Mouse (Mus musculus): ENCODE measurements around the gene Foxa1. TPM values are rescaled to one million over a fixed set of nuclear protein-coding genes. Genes with fewer than 3 reads are reported as not detected.
A peak's percentile ranks its signal among the peaks of the same experiment; 100 is the strongest.

Foxa1 gene
- polyA plus RNA-seq, 1 experiment from 2014 or later, result 0.16 TPM

DNA sequence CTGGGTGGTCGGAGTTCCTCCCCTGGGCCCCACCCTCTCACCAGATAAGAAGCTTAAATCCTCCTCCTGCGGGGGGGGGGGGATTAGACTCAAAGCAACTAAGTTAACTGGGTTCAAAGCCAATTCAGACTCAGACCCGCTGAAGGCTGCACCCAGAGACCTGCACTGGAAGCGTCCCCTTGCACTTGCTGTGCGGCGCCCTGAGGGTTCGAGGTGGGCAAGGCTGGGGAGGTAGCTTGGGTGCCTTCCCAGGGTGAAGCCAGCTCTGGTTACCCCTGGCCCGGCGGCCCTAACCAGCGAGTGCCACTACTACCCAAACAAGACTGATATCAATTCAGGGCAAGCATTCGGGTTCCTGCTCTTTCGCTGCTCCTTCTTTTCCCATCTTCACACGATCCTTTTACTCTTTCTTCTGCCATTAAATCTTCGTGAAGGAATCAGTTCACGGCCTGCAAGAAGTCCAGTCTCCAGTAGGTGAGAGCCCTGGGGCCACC is 3.0 kb upstream of the Foxa1 start:
- Histone ChIP-seq H3K9me3 (ENCODE audit: control insufficient read depth, low read length) (no peaks in the 10 kb centered on the region), H3K27ac (ENCODE audit: low read length) (no peak overlapping the region), H3K4me1 (replicated peaks; ENCODE audit: control insufficient read depth, insufficient read depth, low read length) (peaks cover 14% of the 10 kb centered on the region), H3K27me3 (replicated peaks; ENCODE audit: control insufficient read depth, insufficient read depth, low read length) (peaks cover 94% of the 10 kb centered on the region), H3K36me3 (ENCODE audit: control insufficient read depth, insufficient read depth) (no peaks in the 10 kb centered on the region), H3K4me2 (ENCODE audit: low read length) (no peak overlapping the region), H3K9ac (replicated peaks; ENCODE audit: low read depth, low read length) (no peak overlapping the region), H3K4me3 (replicated peaks; ENCODE audit: low read length) (no peak overlapping the region)
- no peak for ATAC-seq
- under 1% methylated on average over 15 of the region's 15 CpGs for WGBS

GRCm38 (mm10) chr12:57548981-57549666 is 2.4 kb upstream of the Foxa1 start:
- Histone ChIP-seq H3K36me3 (ENCODE audit: control insufficient read depth, insufficient read depth) (no peaks in the 10 kb centered on the region), H3K27me3 (replicated peaks; ENCODE audit: control insufficient read depth, insufficient read depth, low read length) (peaks cover 91% of the 10 kb centered on the region), H3K4me2 (ENCODE audit: low read length) (no peak overlapping the region), H3K9ac (replicated peaks; ENCODE audit: low read depth, low read length) (no peak overlapping the region), H3K27ac (ENCODE audit: low read length) (no peak overlapping the region), H3K4me1 (replicated peaks; ENCODE audit: control insufficient read depth, insufficient read depth, low read length) (peaks cover 14% of the 10 kb centered on the region), H3K9me3 (ENCODE audit: control insufficient read depth, low read length) (no peaks in the 10 kb centered on the region), H3K4me3 (replicated peaks; ENCODE audit: low read length) (no peak overlapping the region)
- ATAC-seq, result no peak
- under 1% methylated on average over 25 of the region's 25 CpGs for WGBS

GRCm38 (mm10) chr12:57548352-57548980 is 1.8 kb upstream of the Foxa1 start:
- no peak overlapping the region for H3K4me3 ChIP-seq (replicated peaks; ENCODE audit: low read length)
- no peak overlapping the region for H3K27ac ChIP-seq (ENCODE audit: low read length)
- no peak overlapping the region for H3K9ac ChIP-seq (replicated peaks; ENCODE audit: low read depth, low read length)
- no peaks in the 10 kb centered on the region for H3K36me3 ChIP-seq (ENCODE audit: control insufficient read depth, insufficient read depth)
- no peaks in the 10 kb centered on the region for H3K9me3 ChIP-seq (ENCODE audit: control insufficient read depth, low read length)
- H3K4me2 ChIP-seq (ENCODE audit: low read length), result no peak overlapping the region
- H3K4me1 ChIP-seq (replicated peaks; ENCODE audit: control insufficient read depth, insufficient read depth, low read length), result peaks cover 14% of the 10 kb centered on the region
- WGBS, result under 1% methylated on average over 20 of the region's 20 CpGs
- ATAC-seq, result no peak
- H3K27me3 ChIP-seq (replicated peaks; ENCODE audit: control insufficient read depth, insufficient read depth, low read length), result peaks cover 87% of the 10 kb centered on the region

GRCm38 (mm10) chr12:57547890-57548289 is 1.2 kb upstream of the Foxa1 start:
- H3K9ac ChIP-seq (replicated peaks; ENCODE audit: low read depth, low read length), result no peak overlapping the region
- no peak for ATAC-seq
- H3K4me2 ChIP-seq (ENCODE audit: low read length), result no peak overlapping the region
- H3K4me3 ChIP-seq (replicated peaks; ENCODE audit: low read length), result no peak overlapping the region
- WGBS, result 0% methylated on average over 9 of the region's 9 CpGs
- H3K9me3 ChIP-seq (ENCODE audit: control insufficient read depth, low read length), result no peaks in the 10 kb centered on the region
- peaks cover 14% of the 10 kb centered on the region for H3K4me1 ChIP-seq (replicated peaks; ENCODE audit: control insufficient read depth, insufficient read depth, low read length)
- H3K36me3 ChIP-seq (ENCODE audit: control insufficient read depth, insufficient read depth), result no peaks in the 10 kb centered on the region
- H3K27me3 ChIP-seq (replicated peaks; ENCODE audit: control insufficient read depth, insufficient read depth, low read length), result peaks cover 87% of the 10 kb centered on the region
- no peak overlapping the region for H3K27ac ChIP-seq (ENCODE audit: low read length)

GRCm38 (mm10) chr12:57545371-57546241 is 1.1 kb downstream of the Foxa1 start:
- Histone ChIP-seq H3K9ac (replicated peaks; ENCODE audit: low read depth, low read length) (peak overlapping the region; percentile 41), H3K4me2 (ENCODE audit: low read length) (peak overlapping the region; percentile 71), H3K4me3 (replicated peaks; ENCODE audit: low read length) (peak overlapping the region; percentile 45), H3K9me3 (ENCODE audit: control insufficient read depth, low read length) (no peaks in the 10 kb centered on the region), H3K36me3 (ENCODE audit: control insufficient read depth, insufficient read depth) (no peaks in the 10 kb centered on the region), H3K4me1 (replicated peaks; ENCODE audit: control insufficient read depth, insufficient read depth, low read length) (peaks cover 14% of the 10 kb centered on the region), H3K27ac (ENCODE audit: low read length) (no peak overlapping the region), H3K27me3 (replicated peaks; ENCODE audit: control insufficient read depth, insufficient read depth, low read length) (peaks cover 84% of the 10 kb centered on the region)
- under 1% methylated on average over 85 of the region's 106 CpGs for WGBS
- ATAC-seq, result peak; percentile 43

GRCm38 (mm10) chr12:57544641-57545370 is 1.9 kb downstream of the Foxa1 start:
- no peak; the same call in 1 of the 2 replicates for ATAC-seq
- WGBS, result under 1% methylated on average over 31 of the region's 31 CpGs
- H3K27ac ChIP-seq (ENCODE audit: low read length), result no peak overlapping the region

GRCm38 (mm10) chr12:57543627-57543991 is 3.1 kb downstream of the Foxa1 start:
- no peak overlapping the region for H3K4me2 ChIP-seq (ENCODE audit: low read length)
- no peaks in the 10 kb centered on the region for H3K9me3 ChIP-seq (ENCODE audit: control insufficient read depth, low read length)
- H3K9ac ChIP-seq (replicated peaks; ENCODE audit: low read depth, low read length), result no peak overlapping the region
- peaks cover 71% of the 10 kb centered on the region for H3K27me3 ChIP-seq (replicated peaks; ENCODE audit: control insufficient read depth, insufficient read depth, low read length)
- H3K27ac ChIP-seq (ENCODE audit: low read length), result no peak overlapping the region
- no peak for ATAC-seq
- H3K36me3 ChIP-seq (ENCODE audit: control insufficient read depth, insufficient read depth), result no peaks in the 10 kb centered on the region
- peaks cover 20% of the 10 kb centered on the region for H3K4me1 ChIP-seq (replicated peaks; ENCODE audit: control insufficient read depth, insufficient read depth, low read length)
- no peak overlapping the region for H3K4me3 ChIP-seq (replicated peaks; ENCODE audit: low read length)
- WGBS, result 3% methylated on average over 10 of the region's 10 CpGs

More at GRCm38 (mm10) chr12:57544641-57545370, 1.9 kb downstream of the Foxa1 start:
- peaks cover 78% of the 10 kb centered on the region for H3K27me3 ChIP-seq (replicated peaks; ENCODE audit: control insufficient read depth, insufficient read depth, low read length)
- no peaks in the 10 kb centered on the region for H3K36me3 ChIP-seq (ENCODE audit: control insufficient read depth, insufficient read depth)
- peak overlapping the region; percentile 71 for H3K4me2 ChIP-seq (ENCODE audit: low read length)
- H3K4me3 ChIP-seq (replicated peaks; ENCODE audit: low read length), result peak overlapping the region; percentile 45
- H3K4me1 ChIP-seq (replicated peaks; ENCODE audit: control insufficient read depth, insufficient read depth, low read length), result peaks cover 14% of the 10 kb centered on the region
- H3K9me3 ChIP-seq (ENCODE audit: control insufficient read depth, low read length), result no peaks in the 10 kb centered on the region
- H3K9ac ChIP-seq (replicated peaks; ENCODE audit: low read depth, low read length), result no peak overlapping the region

DNA sequence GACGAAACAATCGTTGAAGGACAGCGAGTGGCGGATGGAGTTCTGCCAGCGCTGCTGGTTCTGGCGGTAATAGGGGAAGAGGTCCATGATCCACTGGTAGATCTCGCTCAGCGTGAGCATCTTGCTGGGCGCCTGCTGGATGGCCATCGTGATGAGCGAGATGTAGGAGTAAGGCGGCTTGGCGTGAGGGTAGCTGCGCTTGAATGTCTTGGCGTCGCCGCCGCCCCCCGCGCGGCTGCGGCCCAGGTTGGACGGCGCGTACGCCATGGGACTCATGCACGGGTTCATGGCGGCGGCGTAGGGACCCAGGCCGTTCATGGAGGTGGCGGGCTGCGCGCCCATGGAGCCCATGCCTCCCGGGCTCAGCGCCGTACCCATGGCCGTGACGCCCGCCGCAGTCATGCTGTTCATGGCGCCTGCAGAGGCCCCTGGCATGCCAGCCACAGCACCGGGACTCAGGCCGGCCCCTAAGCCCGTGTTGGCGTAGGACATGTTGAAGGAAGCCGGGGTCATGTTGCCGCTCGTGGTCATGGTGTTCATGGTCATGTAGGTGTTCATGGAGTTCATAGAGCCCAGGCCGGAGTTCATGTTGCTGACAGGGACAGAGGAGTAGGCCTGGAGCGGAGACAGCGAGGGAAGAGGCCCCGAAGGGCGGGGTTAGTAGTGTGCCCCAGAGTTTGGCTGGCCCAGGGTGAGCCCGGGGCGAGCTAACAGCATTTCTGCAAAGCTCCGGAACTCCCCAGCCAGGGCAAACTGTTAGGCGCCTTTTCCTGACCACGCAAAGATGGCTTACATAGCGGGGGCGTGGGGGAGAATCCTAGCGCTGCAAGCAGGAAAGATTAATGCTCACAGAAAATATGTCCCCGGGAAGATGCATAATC is 3.7 kb downstream of the Foxa1 start:
- H3K27me3 ChIP-seq (replicated peaks; ENCODE audit: control insufficient read depth, insufficient read depth, low read length), result peaks cover 68% of the 10 kb centered on the region
- no peak overlapping the region for H3K4me3 ChIP-seq (replicated peaks; ENCODE audit: low read length)
- no peak overlapping the region for H3K27ac ChIP-seq (ENCODE audit: low read length)
- no peaks in the 10 kb centered on the region for H3K9me3 ChIP-seq (ENCODE audit: control insufficient read depth, low read length)
- H3K36me3 ChIP-seq (ENCODE audit: control insufficient read depth, insufficient read depth), result no peaks in the 10 kb centered on the region
- no peak overlapping the region for H3K9ac ChIP-seq (replicated peaks; ENCODE audit: low read depth, low read length)
- WGBS, result 2% methylated on average over 54 of the region's 63 CpGs
- no peak for ATAC-seq
- H3K4me2 ChIP-seq (ENCODE audit: low read length), result no peak overlapping the region
- peaks cover 23% of the 10 kb centered on the region for H3K4me1 ChIP-seq (replicated peaks; ENCODE audit: control insufficient read depth, insufficient read depth, low read length)

All from forebrain, embryonic 16.5 days (tissue).